Mouse (Mus musculus) CH12.LX (cell line): ENCODE measurements around the gene Brwd3.

ENCODE experiments used
- BHLHE40 ChIP-seq: IDR thresholded peaks from 2 replicates; pipeline ENCODE4 v1.6.1; 2011; ENCODE audit warnings: mild to moderate bottlenecking, low read depth, low read length, improper control_type of control experiment
- CTCF ChIP-seq, 2 experiments: IDR thresholded peaks in 1 of 2; conservative IDR thresholded peaks in 1 of 2; 2 replicates each; pipeline ENCODE4 v1.5.1; 2011 to 2012; ENCODE audit warnings: low read depth in 2 of 2, low read length in 2 of 2, improper control_type of control experiment in 1 of 2, inconsistent platforms in 1 of 2, mild to moderate bottlenecking in 1 of 2, moderate library complexity in 1 of 2
- EP300 ChIP-seq: IDR thresholded peaks from 2 replicates; pipeline ENCODE4 v1.6.1; 2011; ENCODE audit warnings: low read length, improper control_type of control experiment
- HCFC1 ChIP-seq: IDR thresholded peaks from 2 replicates; pipeline ENCODE4 v1.6.1; 2012; ENCODE audit warnings: low read depth, mild to moderate bottlenecking, inconsistent platforms, low read length, improper control_type of control experiment
- MAX ChIP-seq: IDR thresholded peaks from 2 replicates; pipeline ENCODE4 v1.6.1; 2011; ENCODE audit warnings: low read length, improper control_type of control experiment
- MAZ ChIP-seq: IDR thresholded peaks from 2 replicates; pipeline ENCODE4 v1.6.1; 2012; ENCODE audit warnings: low read depth, mild to moderate bottlenecking, inconsistent platforms, low read length, improper control_type of control experiment, moderate library complexity
- NRF1 ChIP-seq: IDR thresholded peaks from 2 replicates; pipeline ENCODE4 v1.6.1; 2014; ENCODE audit warnings: low read depth, mild to moderate bottlenecking, inconsistent platforms, low read length, improper control_type of control experiment, moderate library complexity
- PAX5 ChIP-seq: IDR thresholded peaks from 2 replicates; pipeline ENCODE4 v1.6.1; 2012; ENCODE audit warnings: low read length, inconsistent platforms, mixed read lengths
- POLR2A ChIP-seq: IDR thresholded peaks from 2 replicates; pipeline ENCODE4 v1.6.1; 2011; ENCODE audit warnings: low read depth, mild to moderate bottlenecking, improper control_type of control experiment, low read length
- TBP ChIP-seq: conservative IDR thresholded peaks from 2 replicates; pipeline ENCODE4 v1.6.1; 2011; ENCODE audit warnings: low read depth, low read length, improper control_type of control experiment
- UBTF ChIP-seq: IDR thresholded peaks from 2 replicates; pipeline ENCODE4 v1.6.1; 2012; ENCODE audit warnings: low read depth, mild to moderate bottlenecking, inconsistent platforms, low read length, improper control_type of control experiment, moderate library complexity

DNA sequence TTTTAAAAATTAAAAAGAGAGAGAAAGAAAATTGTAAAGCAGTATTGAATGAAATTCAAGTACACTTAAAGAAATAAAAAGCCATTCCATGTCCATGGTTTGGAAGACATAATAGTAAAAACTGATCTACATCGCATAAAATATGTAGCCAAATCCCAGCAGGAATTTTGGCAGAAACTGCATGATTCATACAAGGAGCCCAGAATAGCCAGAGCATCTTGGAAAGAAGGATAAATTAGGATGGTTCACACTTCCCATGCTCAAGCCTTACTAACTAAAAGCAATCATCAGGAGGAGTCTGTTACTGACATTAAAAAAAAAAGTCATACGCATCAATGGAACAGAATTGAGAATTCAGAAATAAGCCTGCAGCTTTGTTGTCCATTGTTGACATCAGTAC, 8.5 kb upstream of the Brwd3 start:
- TF ChIP-seq UBTF (no peak), EP300 (no peak), NRF1 (no peak), CTCF (conservative IDR thresholded peaks at IDR 0.05 in 1 of 2, IDR thresholded peaks at IDR 0.05 in 1 of 2; ENCODE audit: low read depth in 2 of 2, low read length in 2 of 2) (no peak), PAX5 (no peak), POLR2A (no peak), BHLHE40 (no peak), MAX (no peak), MAZ (no peak), HCFC1 (no peak), TBP (no peak)
